Mouse (Mus musculus) embryonic fibroblast, embryonic 13.5 days (primary cell): ENCODE measurements around the gene Grk2.

Experiments used
- CTCF ChIP-seq: IDR thresholded peaks from 2 replicates; pipeline ENCODE4 v1.5.1; 2011; ENCODE audit warnings: mild to moderate bottlenecking, control low read depth, low read length, moderate library complexity, borderline replicate concordance; ENCODE audit not compliant: insufficient read depth
- POLR2A ChIP-seq: IDR thresholded peaks from 2 replicates; pipeline ENCODE4 v1.6.1; 2011; ENCODE audit warnings: low read depth, mild to moderate bottlenecking, control low read depth, low read length, moderate library complexity

DNA sequence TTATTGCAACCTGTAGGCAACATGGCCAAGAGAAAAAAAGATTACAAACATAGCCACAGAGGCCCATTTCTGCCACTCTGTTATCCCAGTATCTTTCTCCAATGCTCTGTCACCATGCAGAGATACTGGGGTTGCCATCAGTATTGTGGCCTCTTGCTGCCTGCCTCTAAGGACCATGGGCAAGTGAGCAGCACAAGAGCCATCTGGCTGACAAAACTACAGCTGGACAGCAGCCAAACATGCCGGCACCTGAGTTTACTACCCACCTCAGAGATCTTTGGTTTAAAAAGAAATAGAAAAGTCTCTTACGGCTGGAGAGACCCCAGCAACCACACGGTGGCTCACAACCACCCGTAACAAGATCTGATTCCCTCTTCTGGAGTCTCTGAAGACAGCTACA, 13.2 kb upstream of the Grk2 start:
- TF ChIP-seq CTCF (no peak), POLR2A (no peak)
